Mouse (Mus musculus) spleen, adult 2 months (tissue): ENCODE data around the gene Coa3.

Experiments
- CTCF ChIP-seq: fragments of 200-500 bp; IDR thresholded peaks from 2 replicates; pipeline ENCODE4 v1.5.1; 2011; ENCODE audit warnings: mild to moderate bottlenecking, inconsistent platforms; ENCODE audit not compliant: insufficient read depth, insufficient read length, insufficient replicate concordance; ENCODE audit errors: extremely low read depth
- POLR2A ChIP-seq: fragments of 200-500 bp; IDR thresholded peaks from 2 replicates; pipeline ENCODE4 v1.6.1; 2011; ENCODE audit warnings: low read depth, low read length, inconsistent platforms

DNA sequence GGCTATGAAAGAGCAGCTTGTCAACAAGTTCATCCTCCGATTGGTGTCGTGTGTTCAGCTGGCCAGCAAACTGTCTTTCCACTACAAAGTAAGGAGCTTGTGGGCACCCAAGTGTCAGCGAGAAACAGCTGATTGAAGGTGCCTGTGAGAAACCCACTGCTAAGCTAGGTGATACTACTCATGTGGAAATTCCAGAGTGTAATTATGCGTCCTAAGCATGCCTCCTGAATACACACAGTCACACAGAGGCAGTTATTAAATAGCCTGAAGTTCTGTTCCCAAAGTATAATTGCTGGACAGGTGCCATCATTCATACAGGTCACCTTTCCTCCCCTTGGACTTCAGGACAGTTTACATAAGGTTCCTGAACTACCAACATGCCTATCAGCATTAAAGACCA lies 4.9 kb upstream of the Coa3 start:
- TF ChIP-seq CTCF (no peak), POLR2A (no peak)
